Mouse (Mus musculus): ENCODE measurements around the gene Ugt1a8.
"Not testable (repeated sequence)": the region's sequence is repeated elsewhere in the genome, so short reads cannot be mapped to it uniquely, and the experiment has no call there.

DNA sequence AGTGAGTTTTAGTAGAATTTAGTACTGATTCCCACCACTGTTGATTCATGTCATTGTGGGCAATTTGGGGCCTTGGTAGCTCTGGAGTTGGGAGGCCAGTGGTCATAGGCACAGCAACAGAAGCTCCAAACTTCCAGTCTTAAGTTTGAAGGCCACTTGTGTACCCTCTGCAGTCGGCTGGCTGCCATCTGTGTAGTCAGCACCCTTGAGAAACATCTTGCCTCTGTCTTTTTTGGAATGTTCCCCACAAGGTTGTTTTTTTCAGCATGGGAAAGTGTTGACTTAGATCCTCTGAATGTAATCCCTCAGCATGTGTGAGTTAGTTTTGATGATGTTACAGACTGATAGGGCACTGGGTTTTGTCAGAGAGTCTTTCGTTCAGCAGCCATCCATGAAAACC is 12.1 kb downstream of the Ugt1a8 start:
- not testable (repeated sequence) for TF ChIP-seq TAL1, GATA1 (IDR thresholded peaks at IDR 0.05; ENCODE audit: low read length)
